Mouse (Mus musculus) regulatory T cell (primary cell): ENCODE measurements around the gene Gm20388.

Source experiments
- in situ Hi-C: fragments of 300-600 bp; cut with MboI, MseI; formaldehyde crosslinking; loops from one replicate; pipeline ENCODE4 v1.15.1; 2025; ENCODE audit warnings: high pct_unique_total_duplicates

The Gm20388 gene

DNA sequence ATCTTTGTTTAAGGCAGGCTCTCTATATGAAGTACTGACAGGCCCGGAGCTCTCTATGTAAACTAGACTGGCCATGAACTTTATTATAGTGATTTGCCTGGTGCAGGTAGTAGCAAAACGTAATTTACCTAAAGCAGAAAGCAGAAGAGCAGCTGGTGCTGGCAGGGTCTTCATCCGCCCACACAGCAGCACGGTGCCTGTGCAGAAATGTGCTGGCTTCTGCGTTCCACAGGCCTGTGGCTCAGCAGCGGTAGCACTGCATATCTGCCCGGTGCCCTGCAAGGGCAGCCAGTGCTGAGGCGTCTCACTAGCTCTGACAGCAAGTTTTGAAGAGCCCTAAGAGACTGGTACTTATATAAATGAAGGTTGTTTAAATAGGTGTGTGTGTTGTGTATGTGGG lies 44.7 kb downstream of the Gm20388 start:
- in situ Hi-C loops, result no loop called here

DNA sequence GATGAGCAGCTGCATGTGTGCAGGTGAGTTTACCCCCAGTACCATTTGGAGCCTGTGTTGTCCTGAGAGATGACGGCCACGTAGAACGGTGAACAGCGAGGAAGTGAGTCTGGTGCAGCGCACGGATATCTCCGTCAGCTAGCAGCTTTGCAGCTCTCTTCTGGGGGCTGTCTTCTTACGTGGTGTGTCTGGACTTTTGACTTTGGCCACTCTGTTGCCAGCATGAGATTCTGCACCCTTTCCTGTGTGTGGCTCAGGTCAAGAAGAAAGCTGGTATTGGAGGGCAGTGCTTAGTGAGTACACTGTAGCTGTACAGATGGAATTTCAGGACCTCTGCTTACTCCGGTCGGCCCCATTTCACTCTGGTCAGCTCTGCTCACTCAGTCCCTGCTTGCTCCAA lies 47.4 kb downstream of the Gm20388 start:
- in situ Hi-C loops, result no loop called here

- in situ Hi-C loops, result no loop called here
Observed at GRCm38 (mm10) chr8:119960531-119961104, 50.0 kb downstream of the Gm20388 start.

DNA sequence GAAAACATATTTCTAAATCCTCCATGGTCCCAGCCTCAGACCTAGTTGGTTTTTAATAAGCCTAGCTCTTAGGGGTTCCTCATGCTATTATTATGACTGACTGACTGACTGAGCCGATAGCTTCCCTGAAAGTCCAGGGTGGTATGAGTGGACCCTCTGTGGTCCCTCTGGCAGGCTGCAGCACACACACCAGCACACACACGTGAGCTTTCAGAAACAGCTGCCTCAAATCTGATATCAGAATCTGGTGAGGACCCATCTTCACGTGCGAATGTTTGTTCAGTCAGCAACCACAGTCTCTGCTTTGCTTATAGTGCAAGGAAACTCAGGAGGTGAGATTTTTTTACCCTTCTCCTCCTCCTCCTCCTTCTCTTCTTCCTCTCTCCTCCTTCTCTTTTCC lies 54.2 kb downstream of the Gm20388 start:
- in situ Hi-C loops, result no loop called here

DNA sequence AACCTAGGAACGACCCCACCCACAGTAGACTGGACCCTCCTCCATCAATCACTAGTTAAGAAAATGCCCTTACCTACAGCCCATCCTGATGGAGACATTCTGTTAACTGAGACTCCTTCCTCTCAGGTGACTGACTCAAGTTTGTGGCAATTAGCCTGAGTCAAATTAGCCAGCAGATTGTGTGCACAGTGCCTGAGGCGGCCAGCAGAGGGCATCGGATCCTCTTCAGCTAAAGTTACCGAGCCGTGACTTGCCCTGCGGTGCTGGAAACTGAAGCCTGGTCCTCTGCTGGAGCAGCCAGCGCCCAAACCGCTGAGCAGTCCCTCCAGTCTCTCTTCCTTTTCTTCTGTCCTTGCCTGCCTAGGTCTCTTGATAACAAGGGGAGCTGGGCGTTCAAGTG lies 56.8 kb downstream of the Gm20388 start:
- in situ Hi-C loops, result no loop called here

- in situ Hi-C loops, result no loop called here
Observed at GRCm38 (mm10) chr8:119970169-119970568, 59.5 kb downstream of the Gm20388 start.

GRCm38 (mm10) chr8:119972558-119972957 lies 61.9 kb downstream of the Gm20388 start:
- in situ Hi-C loops, result no loop called here

GRCm38 (mm10) chr8:119978770-119979381 lies 68.2 kb downstream of the Gm20388 start:
- in situ Hi-C loops, result no loop called here

GRCm38 (mm10) chr8:119981253-119981652 lies 70.6 kb downstream of the Gm20388 start:
- in situ Hi-C loops, result no loop called here

DNA sequence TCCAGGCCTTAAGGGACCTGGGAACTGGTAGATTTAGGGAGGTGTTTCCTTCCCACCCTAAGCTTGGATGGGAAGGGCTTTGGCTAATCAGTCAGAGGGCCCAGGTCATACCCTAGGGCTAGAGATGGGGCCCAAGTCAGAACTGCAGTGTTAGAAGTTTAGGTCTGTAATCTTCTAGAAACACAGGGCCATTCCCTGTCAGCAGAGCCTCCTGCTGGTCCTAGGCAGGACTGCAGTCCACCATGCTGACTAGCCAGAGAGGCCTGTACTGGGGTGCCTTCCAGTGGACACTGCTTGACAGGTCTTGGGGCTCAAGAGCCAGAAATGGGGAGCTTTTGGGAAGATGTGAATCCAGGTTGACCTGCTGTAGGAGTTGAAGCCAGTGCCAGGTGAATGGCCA lies 73.4 kb downstream of the Gm20388 start:
- in situ Hi-C loops, result no loop called here

GRCm38 (mm10) chr8:119986174-119986573 lies 75.5 kb downstream of the Gm20388 start:
- in situ Hi-C loops, result no loop called here

DNA sequence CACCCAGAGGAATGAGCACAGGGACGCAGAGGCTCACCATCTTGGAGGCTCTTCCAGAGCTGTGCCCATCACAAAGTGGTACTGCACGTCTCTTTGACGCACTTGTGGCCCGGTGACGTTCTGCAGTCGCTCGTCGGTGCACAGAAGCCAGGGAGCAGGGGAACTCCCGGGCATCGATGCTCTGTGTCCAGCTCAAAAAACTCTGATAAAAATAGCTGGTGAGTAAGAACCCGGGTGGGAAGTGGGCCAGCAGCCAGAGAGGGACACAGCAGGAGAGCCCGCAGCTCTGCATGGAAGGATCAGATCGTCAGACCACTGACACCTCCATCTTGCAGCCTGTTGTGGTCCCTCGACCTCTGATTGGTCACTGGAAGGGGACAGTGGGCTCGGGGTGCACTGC lies 77.4 kb downstream of the Gm20388 start:
- in situ Hi-C loops, result no loop called here

- in situ Hi-C loops, result no loop called here
Observed at GRCm38 (mm10) chr8:119992249-119992648, 81.6 kb downstream of the Gm20388 start, which contains the start of gene Crispld2. Gene Crispld2 (plus strand): TSS chr8:119992438.

DNA sequence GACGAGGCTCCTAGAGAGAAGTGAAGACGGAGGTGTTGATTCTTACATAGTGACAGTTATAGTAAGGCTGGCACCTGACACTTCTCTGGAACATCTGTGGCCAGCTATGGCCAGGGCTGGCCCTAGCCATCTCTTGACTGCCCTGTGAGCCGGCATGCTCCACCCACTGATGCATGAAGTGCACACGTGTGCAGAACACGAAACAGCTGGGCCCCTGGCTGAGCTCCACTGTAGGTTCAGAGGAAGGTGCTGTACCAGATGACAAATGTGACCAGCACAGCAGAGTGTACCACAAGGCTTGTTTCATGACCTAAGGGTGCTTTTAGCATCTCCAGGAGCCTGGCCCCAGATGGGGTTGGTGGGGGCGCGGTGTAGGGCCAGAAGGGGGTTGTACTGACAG lies 83.5 kb downstream of the Gm20388 start:
- in situ Hi-C loops, result no loop called here

DNA sequence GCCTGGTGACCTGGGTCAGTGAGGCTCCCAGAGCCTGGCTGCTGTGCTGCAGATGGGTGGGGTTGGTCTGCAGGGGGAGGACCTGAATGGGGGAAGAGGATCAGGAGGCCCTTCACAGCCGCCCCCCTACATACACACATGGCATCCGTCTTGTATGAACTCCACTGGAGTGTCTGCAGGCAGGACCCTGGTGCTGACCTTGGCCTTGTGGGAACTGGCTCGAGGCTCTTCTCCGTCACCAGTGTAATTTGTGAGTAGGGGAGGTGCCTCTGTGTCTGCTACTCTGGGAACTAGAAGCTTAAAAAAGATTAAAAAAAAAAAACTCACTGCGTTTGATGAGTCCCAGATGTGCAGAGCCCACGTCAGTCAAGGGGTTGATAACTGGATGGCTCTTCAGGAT lies 83.9 kb downstream of the Gm20388 start:
- in situ Hi-C loops, result no loop called here

GRCm38 (mm10) chr8:119997266-119997665 lies 86.6 kb downstream of the Gm20388 start:
- in situ Hi-C loops, result no loop called here

DNA sequence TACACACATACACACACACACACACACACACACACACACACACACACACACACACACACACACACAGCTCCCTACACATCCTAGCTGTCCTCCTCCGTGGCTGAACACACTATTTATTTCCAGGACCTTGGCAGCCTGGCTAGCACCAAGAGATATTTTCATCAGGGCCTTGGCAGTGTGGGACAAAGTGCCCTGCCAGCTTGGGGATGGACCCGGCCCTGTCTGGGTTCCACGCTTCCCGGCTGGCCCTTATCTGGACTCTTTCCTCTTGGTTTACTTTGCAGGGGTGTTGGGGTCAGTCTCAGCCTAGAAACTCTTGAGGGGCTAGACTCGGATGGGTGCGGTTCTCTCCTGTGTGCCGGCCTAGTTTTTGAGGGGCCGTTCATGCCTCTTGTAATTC lies 89.8 kb downstream of the Gm20388 start:
- in situ Hi-C loops, result no loop called here

DNA sequence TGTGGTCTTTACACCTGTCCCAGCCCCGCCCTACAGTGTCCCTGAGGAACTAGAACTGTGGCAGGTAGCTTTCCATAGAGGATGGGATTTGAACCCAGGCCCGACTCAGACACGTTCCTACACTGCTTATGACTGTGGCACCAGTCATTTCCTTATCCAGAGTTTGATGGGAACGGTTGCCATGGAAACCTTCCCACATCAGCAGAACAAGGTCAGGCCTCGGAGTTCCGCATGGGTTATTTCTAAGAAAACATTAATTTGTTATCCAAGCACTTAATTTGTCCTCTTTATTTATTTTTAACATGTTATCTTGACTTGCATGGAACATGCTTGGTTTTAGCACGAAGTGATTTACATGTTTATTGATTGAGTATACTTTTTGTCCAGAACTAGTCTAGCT lies 91.1 kb downstream of the Gm20388 start:
- in situ Hi-C loops, result no loop called here

- in situ Hi-C loops, result no loop called here
Observed at GRCm38 (mm10) chr8:120002348-120002747, 91.7 kb downstream of the Gm20388 start.

- in situ Hi-C loops, result no loop called here
Observed at GRCm38 (mm10) chr8:120004154-120004702, 93.6 kb downstream of the Gm20388 start.

GRCm38 (mm10) chr8:120004705-120005381 lies 94.2 kb downstream of the Gm20388 start:
- in situ Hi-C loops, result no loop called here

GRCm38 (mm10) chr8:120006645-120007160 lies 96.1 kb downstream of the Gm20388 start:
- in situ Hi-C loops, result no loop called here

- in situ Hi-C loops, result no loop called here
Observed at GRCm38 (mm10) chr8:120007178-120007577, 96.5 kb downstream of the Gm20388 start.
